Mouse (Mus musculus) embryonic fibroblast, embryonic 13.5 days (primary cell): Measurements from ENCODE around the gene Cd34. TPM values are rescaled to one million over a fixed set of nuclear protein-coding genes. Genes with fewer than 3 reads are reported as not detected.

Experiments
- H3K27ac ChIP-seq: 2 replicates; pipeline ENCODE4 v1.5.1; 2012; ENCODE audit warnings: low read length, control low read depth, inconsistent platforms; ENCODE audit not compliant: insufficient read depth
- H3K4me1 ChIP-seq: 2 replicates; pipeline ENCODE4 v1.6.1; 2011; ENCODE audit warnings: low read length; ENCODE audit not compliant: control insufficient read depth, insufficient read depth
- H3K4me3 ChIP-seq: 2 replicates; pipeline ENCODE4 v1.5.1; 2011; ENCODE audit warnings: mild to moderate bottlenecking, control low read depth, low read length; ENCODE audit not compliant: insufficient read depth
- CTCF ChIP-seq: IDR thresholded peaks from 2 replicates; pipeline ENCODE4 v1.5.1; 2011; ENCODE audit warnings: mild to moderate bottlenecking, control low read depth, low read length, moderate library complexity, borderline replicate concordance; ENCODE audit not compliant: insufficient read depth
- POLR2A ChIP-seq: IDR thresholded peaks from 2 replicates; pipeline ENCODE4 v1.6.1; 2011; ENCODE audit warnings: low read depth, mild to moderate bottlenecking, control low read depth, low read length, moderate library complexity
- polyA plus RNA-seq: library from polyadenylated mRNA; stranded (reverse); fragments of >200 nt; gene quantifications from 2 replicates; pipeline ENCODE4 v1.2.4, GENCODE M21; 2011; ENCODE audit warnings: low read depth; ENCODE audit not compliant: missing spikeins, insufficient read length

Cd34 gene
- polyA plus RNA-seq, 1 experiment, result 7.8 TPM

- Histone ChIP-seq H3K27ac (no peak overlapping the region), H3K4me1 (no peaks in the 10 kb centered on the region), H3K4me3 (no peak overlapping the region)
- TF ChIP-seq CTCF (no peak), POLR2A (no peak)
These were observed 18.4 kb downstream of the Cd34 start for GRCm38 (mm10) chr1:194957021-194957420.

GRCm38 (mm10) chr1:194962181-194962580 lies 23.6 kb downstream of the Cd34 start:
- Histone ChIP-seq H3K27ac (no peak overlapping the region), H3K4me3 (no peak overlapping the region), H3K4me1 (no peaks in the 10 kb centered on the region)
- TF ChIP-seq POLR2A, result no peak
- peak; percentile 79 for TF ChIP-seq CTCF

GRCm38 (mm10) chr1:194962712-194963111 lies 24.1 kb downstream of the Cd34 start:
- no peak for TF ChIP-seq CTCF
- TF ChIP-seq POLR2A, result no peak
- no peaks in the 10 kb centered on the region for H3K4me1 ChIP-seq

GRCm38 (mm10) chr1:194971980-194972379 lies 33.4 kb downstream of the Cd34 start:
- TF ChIP-seq CTCF (no peak), POLR2A (no peak)
- Histone ChIP-seq H3K4me1 (no peaks in the 10 kb centered on the region), H3K27ac (no peak overlapping the region), H3K4me3 (no peak overlapping the region)

More at GRCm38 (mm10) chr1:194962712-194963111, 24.1 kb downstream of the Cd34 start:
- H3K4me3 ChIP-seq, result no peak overlapping the region
- H3K27ac ChIP-seq, result no peak overlapping the region

GRCm38 (mm10) chr1:194976164-194976516 lies 37.5 kb downstream of the Cd34 start:
- Histone ChIP-seq H3K4me1 (peaks cover 4% of the 10 kb centered on the region; the same call in 1 of the 2 replicates), H3K27ac (no peak overlapping the region), H3K4me3 (peak overlapping the region; percentile 82)
- TF ChIP-seq CTCF, result peak; percentile 77
- peak; percentile 66 for TF ChIP-seq POLR2A

GRCm38 (mm10) chr1:194976517-194977370 lies 38.1 kb downstream of the Cd34 start:
- Histone ChIP-seq H3K4me1 (peaks cover 4% of the 10 kb centered on the region; the same call in 1 of the 2 replicates), H3K27ac (no peak overlapping the region), H3K4me3 (peak overlapping the region; percentile 82)
- no peak for TF ChIP-seq POLR2A
- peak; percentile 55; the same call in 1 of the 2 replicates for TF ChIP-seq CTCF

- H3K27ac ChIP-seq, result no peak overlapping the region
- TF ChIP-seq POLR2A (no peak), CTCF (no peak)
- peak overlapping the region; percentile 82; the same call in 1 of the 2 replicates for H3K4me3 ChIP-seq
- peaks cover 4% of the 10 kb centered on the region; the same call in 1 of the 2 replicates for H3K4me1 ChIP-seq
These were observed 38.7 kb downstream of the Cd34 start for GRCm38 (mm10) chr1:194977371-194977761.

GRCm38 (mm10) chr1:194977946-194978720 lies 39.5 kb downstream of the Cd34 start:
- TF ChIP-seq POLR2A, result no peak
- no peak for TF ChIP-seq CTCF
- peaks cover 4% of the 10 kb centered on the region; the same call in 1 of the 2 replicates for H3K4me1 ChIP-seq
- H3K4me3 ChIP-seq, result no peak overlapping the region
- no peak overlapping the region for H3K27ac ChIP-seq

- Histone ChIP-seq H3K27ac (no peak overlapping the region), H3K4me1 (peaks cover 4% of the 10 kb centered on the region; the same call in 1 of the 2 replicates), H3K4me3 (no peak overlapping the region)
- TF ChIP-seq POLR2A, result no peak
- TF ChIP-seq CTCF, result no peak
These were observed 42.3 kb downstream of the Cd34 start for GRCm38 (mm10) chr1:194980826-194981435.
